Mouse (Mus musculus) kidney, embryonic 14.5 days (tissue): ENCODE results near the gene Shroom4. TPM values are rescaled to one million over a fixed set of nuclear protein-coding genes. Genes with fewer than 3 reads are reported as not detected.
A peak's percentile ranks its signal among the peaks of the same experiment; 100 is the strongest.

ENCODE experiments used
- ATAC-seq: fragments of 200-750 bp; cut with Nextera tagmentation; 2 replicates; pipeline ENCODE4 v1.8.0; 2017; ENCODE audit warnings: moderate number of reproducible peaks, mild to moderate bottlenecking, moderate TSS enrichment, moderate library complexity; ENCODE audit not compliant: low FRiP score, low TSS enrichment
- H3K27ac ChIP-seq: fragments of 300-500 bp; sonication (generic); 2 replicates; pipeline ENCODE4 v1.5.1; 2014; ENCODE audit warnings: low read depth, mild to moderate bottlenecking, low read length, moderate library complexity, mixed read lengths
- H3K27me3 ChIP-seq: fragments of 300-500 bp; sonication (generic); 2 replicates; pipeline ENCODE4 v1.6.1; 2014; ENCODE audit warnings: mild to moderate bottlenecking, low read length; ENCODE audit not compliant: control insufficient read depth, insufficient read depth
- H3K36me3 ChIP-seq: fragments of 300-500 bp; sonication (generic); 2 replicates; pipeline ENCODE4 v1.6.1; 2014; ENCODE audit warnings: low read length, mixed read lengths; ENCODE audit not compliant: control insufficient read depth, insufficient read depth
- H3K4me1 ChIP-seq: fragments of 300-500 bp; sonication (generic); 2 replicates; pipeline ENCODE4 v1.6.1; 2014; ENCODE audit warnings: low read length, mixed read lengths; ENCODE audit not compliant: control insufficient read depth, insufficient read depth
- H3K4me2 ChIP-seq: fragments of 300-500 bp; sonication (generic); replicated peaks from 2 replicates; pipeline ENCODE4 v1.6.1; 2014; ENCODE audit warnings: low read depth, mild to moderate bottlenecking, low read length
- H3K4me3 ChIP-seq: fragments of 300-500 bp; sonication (generic); 2 replicates; pipeline ENCODE4 v1.5.1; 2014; ENCODE audit warnings: mild to moderate bottlenecking, low read length
- H3K9ac ChIP-seq: fragments of 300-500 bp; sonication (generic); 2 replicates; pipeline ENCODE4 v1.6.1; 2014; ENCODE audit warnings: low read depth, mild to moderate bottlenecking, low read length, moderate library complexity
- H3K9me3 ChIP-seq: fragments of 300-500 bp; sonication (generic); 2 replicates; pipeline ENCODE4 v1.6.1; 2016; ENCODE audit warnings: low read length; ENCODE audit not compliant: control insufficient read depth
- WGBS: fragments of 180-500 bp; shearing (Covaris S2); extraction: QIAGEN DNeasy Blood & Tissue Kit; methylation state at CpG from one replicate; pipeline ENCODE4 v1.1.7; 2014; 5-methylcytosine and 5-hydroxymethylcytosine counted together
- polyA plus RNA-seq: library from polyadenylated mRNA; unstranded; fragments of >200 nt; fragmentation: Nextera tagmentation; extraction: Ambion mirVana; gene quantifications from 2 replicates; pipeline ENCODE4 v1.2.1, GENCODE M21; 2014

Gene Shroom4
- polyA plus RNA-seq = 5.1 and 9.3 TPM in 2 replicates

- ATAC-seq = peak; percentile 96
- Histone ChIP-seq H3K4me1 (no peaks in the 10 kb centered on the region), H3K36me3 (no peaks in the 10 kb centered on the region), H3K27me3 (no peaks in the 10 kb centered on the region), H3K4me3 (peak within 1 kb of the TSS; percentile 61), H3K9ac (peak within 1 kb of the TSS; percentile 71), H3K27ac (peak within 1 kb of the TSS; percentile 76), H3K4me2 (peak within 1 kb of the TSS; percentile 41), H3K9me3 (no peaks in the 10 kb centered on the region)
- WGBS = 28% methylated on average over 45 of the region's 55 CpGs
Observed at GRCm38 (mm10) chrX:6399626-6400397, at the start of gene Shroom4. TSS of gene Shroom4 (plus strand) at chrX:6399854.

DNA sequence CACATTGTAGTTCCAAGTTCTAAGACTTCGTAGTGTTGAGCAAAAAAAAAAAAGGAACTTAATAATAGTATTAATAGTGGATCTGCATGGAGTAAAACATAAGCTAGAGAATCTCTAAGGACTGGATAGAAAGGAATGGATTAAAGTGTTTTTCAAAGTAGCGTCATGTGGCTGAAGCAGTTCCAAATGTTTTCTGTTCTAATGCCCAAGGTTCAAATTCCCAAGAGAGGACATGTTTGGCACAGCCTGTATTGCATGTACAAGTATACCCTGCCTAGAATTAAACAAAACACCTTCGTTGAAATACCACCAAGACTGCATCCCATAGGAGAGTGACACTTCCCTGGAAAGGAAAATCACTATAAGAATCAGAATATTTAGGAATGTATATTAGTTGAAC is 42.8 kb upstream of the Shroom4 start:
- ATAC-seq = no peak
- no peak overlapping the region for H3K4me3 ChIP-seq
- H3K27ac ChIP-seq = no peak overlapping the region
- WGBS = 84% methylated on average over 3 of the region's 3 CpGs
- no peak overlapping the region for H3K4me2 ChIP-seq
- no peaks in the 10 kb centered on the region for H3K36me3 ChIP-seq
- H3K9me3 ChIP-seq = no peaks in the 10 kb centered on the region
- no peak overlapping the region for H3K9ac ChIP-seq
- no peaks in the 10 kb centered on the region for H3K4me1 ChIP-seq
- no peaks in the 10 kb centered on the region for H3K27me3 ChIP-seq

GRCm38 (mm10) chrX:6357503-6358114 is 42.0 kb upstream of the Shroom4 start:
- 63% methylated on average over 6 of the region's 6 CpGs for WGBS
- Histone ChIP-seq H3K4me3 (no peak overlapping the region), H3K9ac (no peak overlapping the region), H3K27me3 (no peaks in the 10 kb centered on the region), H3K4me2 (no peak overlapping the region), H3K36me3 (no peaks in the 10 kb centered on the region), H3K27ac (no peak overlapping the region), H3K9me3 (no peaks in the 10 kb centered on the region), H3K4me1 (no peaks in the 10 kb centered on the region)
- ATAC-seq = peak; percentile 64; the same call in 1 of the 2 replicates

GRCm38 (mm10) chrX:6368822-6369221 is 30.8 kb upstream of the Shroom4 start:
- H3K27me3 ChIP-seq = no peaks in the 10 kb centered on the region
- ATAC-seq = no peak
- no peaks in the 10 kb centered on the region for H3K36me3 ChIP-seq
- H3K9ac ChIP-seq = no peak overlapping the region
- H3K27ac ChIP-seq = no peak overlapping the region
- 84% methylated on average over 1 of the region's 1 CpGs for WGBS
- no peaks in the 10 kb centered on the region for H3K9me3 ChIP-seq
- no peaks in the 10 kb centered on the region for H3K4me1 ChIP-seq
- no peak overlapping the region for H3K4me2 ChIP-seq
- H3K4me3 ChIP-seq = no peak overlapping the region

GRCm38 (mm10) chrX:6370706-6371105 is 28.9 kb upstream of the Shroom4 start:
- H3K4me2 ChIP-seq = no peak overlapping the region
- no peaks in the 10 kb centered on the region for H3K9me3 ChIP-seq
- H3K4me3 ChIP-seq = no peak overlapping the region
- no peak overlapping the region for H3K27ac ChIP-seq
- 88% methylated on average over 3 of the region's 3 CpGs for WGBS
- no peaks in the 10 kb centered on the region for H3K27me3 ChIP-seq
- no peak overlapping the region for H3K9ac ChIP-seq
- H3K4me1 ChIP-seq = no peaks in the 10 kb centered on the region
- no peak for ATAC-seq
- H3K36me3 ChIP-seq = no peaks in the 10 kb centered on the region

DNA sequence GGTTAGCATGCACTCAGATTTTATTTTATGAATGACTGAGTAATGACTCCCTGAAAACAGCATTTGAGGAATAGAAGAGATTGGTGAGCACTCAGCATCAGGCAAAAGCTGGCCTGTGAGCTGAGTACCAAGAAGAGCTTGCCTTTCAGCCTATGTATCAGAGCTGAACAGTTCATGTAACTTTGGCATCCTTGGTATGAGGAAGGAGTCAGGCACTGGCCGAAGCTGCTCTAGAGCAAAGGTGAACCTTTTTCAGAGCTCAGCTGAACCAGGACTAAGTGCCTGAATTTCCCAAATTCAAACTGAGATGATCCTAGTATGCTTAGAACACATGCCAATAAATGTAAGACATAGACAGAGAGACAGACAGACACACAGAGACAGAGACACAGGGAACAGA is 5.8 kb upstream of the Shroom4 start:
- ATAC-seq = no peak
- no peaks in the 10 kb centered on the region for H3K4me1 ChIP-seq
- H3K36me3 ChIP-seq = no peaks in the 10 kb centered on the region
- no peak overlapping the region for H3K27ac ChIP-seq
- no peaks in the 10 kb centered on the region for H3K9me3 ChIP-seq
- H3K4me2 ChIP-seq = no peak overlapping the region
- 60% methylated on average over 1 of the region's 1 CpGs for whole genome bisulfite sequencing
- H3K27me3 ChIP-seq = no peaks in the 10 kb centered on the region
- H3K4me3 ChIP-seq = no peak overlapping the region
- H3K9ac ChIP-seq = no peak overlapping the region

DNA sequence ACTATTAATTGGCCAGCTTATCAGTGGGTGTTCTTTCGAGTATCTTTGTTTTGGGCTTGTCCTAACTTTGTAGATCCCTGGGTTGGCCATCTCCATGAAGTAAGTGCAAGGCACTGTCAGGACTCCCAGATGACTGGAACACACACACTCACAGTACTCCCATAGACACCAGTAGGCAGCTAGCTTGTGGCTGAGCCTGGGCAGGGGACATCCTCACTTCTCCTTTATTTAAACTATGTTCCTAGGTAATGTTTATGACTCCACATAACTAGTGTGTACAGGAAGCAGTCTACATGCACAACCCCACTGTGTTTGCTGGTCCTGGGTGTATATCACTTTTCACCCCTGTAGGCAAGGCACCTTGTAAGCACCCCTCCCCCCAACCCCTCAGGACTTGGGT is 461 bp upstream of the Shroom4 start:
- H3K27ac ChIP-seq = peak overlapping the region; percentile 51; the same call in 1 of the 2 replicates
- H3K4me2 ChIP-seq = peak overlapping the region; percentile 34
- 57% methylated on average over 1 of the region's 1 CpGs for WGBS
- H3K9me3 ChIP-seq = no peaks in the 10 kb centered on the region
- no peak for ATAC-seq
- no peaks in the 10 kb centered on the region for H3K4me1 ChIP-seq
- H3K36me3 ChIP-seq = no peaks in the 10 kb centered on the region
- peak overlapping the region; percentile 61 for H3K4me3 ChIP-seq
- no peaks in the 10 kb centered on the region for H3K27me3 ChIP-seq
- H3K9ac ChIP-seq = peak overlapping the region; percentile 18; the same call in 1 of the 2 replicates

DNA sequence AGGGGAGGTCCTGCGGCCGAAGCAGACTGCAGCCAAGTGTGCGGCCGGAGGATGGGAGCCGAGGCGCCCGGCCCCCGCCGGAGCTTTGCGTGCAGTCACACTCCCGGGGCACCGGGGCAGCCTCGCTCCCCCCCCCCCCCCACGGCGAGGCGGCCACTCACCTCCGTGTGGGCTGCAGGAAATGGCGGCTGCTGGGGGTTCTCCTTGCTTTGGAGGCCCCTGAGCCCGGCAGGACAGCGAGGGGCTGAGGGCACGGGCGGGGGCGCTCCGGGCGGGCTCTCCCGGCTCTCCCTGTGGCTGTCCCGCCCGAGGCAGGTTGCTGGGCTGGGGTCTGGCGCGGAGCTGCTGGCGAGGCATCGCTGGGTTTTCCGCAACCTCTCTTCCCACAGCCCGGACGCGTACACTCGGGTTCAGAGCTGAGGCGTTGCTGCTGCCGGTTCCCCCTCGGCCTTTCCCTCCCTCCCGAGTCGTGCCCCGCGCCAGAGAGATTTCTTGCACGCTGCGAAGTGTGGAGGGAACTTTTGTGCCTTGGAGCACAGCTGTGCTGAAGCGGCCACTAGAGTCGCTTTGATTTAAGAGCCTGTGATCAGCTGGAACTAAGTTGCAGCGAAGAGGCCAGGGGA is 855 bp downstream of the Shroom4 start:
- WGBS = 22% methylated on average over 32 of the region's 49 CpGs
- peak; percentile 45 for ATAC-seq
- peak overlapping the region; percentile 76 for H3K27ac ChIP-seq
- no peaks in the 10 kb centered on the region for H3K4me1 ChIP-seq
- H3K27me3 ChIP-seq = no peaks in the 10 kb centered on the region
- peak overlapping the region; percentile 71 for H3K9ac ChIP-seq
- peak overlapping the region; percentile 41 for H3K4me2 ChIP-seq
- H3K4me3 ChIP-seq = peak overlapping the region; percentile 61
- no peaks in the 10 kb centered on the region for H3K36me3 ChIP-seq
- H3K9me3 ChIP-seq = no peaks in the 10 kb centered on the region

DNA sequence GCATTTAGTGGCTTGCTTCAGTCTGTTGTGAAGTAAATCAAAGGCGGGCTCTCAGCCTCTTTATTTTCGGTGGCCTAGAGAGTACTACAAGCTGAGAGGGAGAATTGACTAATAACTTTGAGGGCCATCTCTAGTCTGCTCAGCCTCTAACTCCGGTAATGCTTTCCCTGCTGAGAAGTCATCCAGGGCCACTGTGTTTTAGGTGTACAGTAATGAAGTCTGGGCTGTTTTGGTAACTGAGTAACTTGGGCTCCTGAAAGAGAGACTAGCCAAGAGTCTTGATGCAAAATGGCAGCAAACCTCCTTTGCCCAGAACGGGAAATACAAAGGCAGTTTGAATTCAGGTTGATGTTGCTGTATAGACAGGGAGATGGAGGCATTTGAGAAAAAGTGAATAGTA is 3.3 kb downstream of the Shroom4 start:
- 87% methylated on average over 4 of the region's 4 CpGs for WGBS

More for the DNA sequence above, 3.3 kb downstream of the Shroom4 start:
- Histone ChIP-seq H3K27ac (no peak overlapping the region), H3K9ac (no peak overlapping the region), H3K4me1 (no peaks in the 10 kb centered on the region), H3K9me3 (no peaks in the 10 kb centered on the region), H3K4me3 (no peak overlapping the region), H3K36me3 (no peaks in the 10 kb centered on the region), H3K4me2 (no peak overlapping the region), H3K27me3 (no peaks in the 10 kb centered on the region)
- no peak for ATAC-seq
